Mouse (Mus musculus): ENCODE data around the gene Prkca.

DNA sequence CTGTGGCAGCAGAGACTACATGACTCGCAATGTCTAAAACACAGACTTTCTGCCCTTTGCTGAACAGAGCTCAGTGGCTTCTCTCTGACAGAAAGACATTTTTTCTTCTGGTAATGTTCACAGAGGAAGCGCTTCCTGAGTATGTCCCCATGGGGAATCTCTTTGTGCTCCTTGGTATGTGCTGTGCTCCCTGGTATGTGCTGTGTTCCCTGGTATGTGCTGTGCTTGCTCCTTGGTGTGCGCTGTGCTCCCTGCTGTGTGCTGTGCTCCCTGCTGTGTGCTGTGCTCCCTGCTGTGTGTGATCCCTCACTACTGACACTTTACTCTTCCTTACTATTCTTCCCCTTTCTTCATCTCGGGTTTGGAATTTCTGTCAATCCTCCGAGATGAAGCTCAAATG is 330.3 kb downstream of the Prkca start:
- TF ChIP-seq CTCF (IDR thresholded peaks at IDR 0.05; ENCODE audit: control insufficient read depth, insufficient read depth, insufficient replicate concordance, low read depth, low read length) (no peak), POLR2A (IDR thresholded peaks at IDR 0.05; ENCODE audit: control insufficient read depth, low read depth, low read length) (no peak)
